Mouse (Mus musculus) retina, postnatal 7 days (tissue): ENCODE results near the gene Gm10591.
"Not testable (repeated sequence)": the region's sequence is repeated elsewhere in the genome, so short reads cannot be mapped to it uniquely, and the experiment has no call there.

ENCODE experiments used
- DNase-seq: peaks from one replicate; pipeline ENCODE4 v3.0.0-alpha.2; 2012; ENCODE audit warnings: low read depth, low spot score

The Gm10591 gene

DNA sequence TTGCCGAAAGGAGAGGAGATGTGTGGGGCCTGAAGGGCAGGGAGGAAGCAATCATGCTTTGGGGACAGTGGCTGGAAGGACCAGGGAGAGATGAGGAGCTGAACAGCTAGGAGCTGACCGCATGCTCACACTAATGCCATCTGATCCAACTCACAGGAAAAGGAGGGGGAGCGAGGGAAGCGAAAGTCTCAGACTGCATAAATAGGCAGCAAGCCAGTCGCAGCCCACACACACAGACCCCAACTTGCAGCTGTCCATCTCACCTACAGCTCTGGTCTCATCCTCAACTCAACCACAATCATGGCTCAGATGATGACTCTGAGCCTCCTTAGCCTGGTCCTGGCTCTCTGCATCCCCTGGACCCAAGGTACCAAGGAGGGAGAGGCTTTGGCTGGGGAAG lies at the start of gene Gm10591:
Gm10591 (plus strand) TSS at position 301 of the 400 bp plus-strand sequence.
- DNase-seq: not testable (repeated sequence)

DNA sequence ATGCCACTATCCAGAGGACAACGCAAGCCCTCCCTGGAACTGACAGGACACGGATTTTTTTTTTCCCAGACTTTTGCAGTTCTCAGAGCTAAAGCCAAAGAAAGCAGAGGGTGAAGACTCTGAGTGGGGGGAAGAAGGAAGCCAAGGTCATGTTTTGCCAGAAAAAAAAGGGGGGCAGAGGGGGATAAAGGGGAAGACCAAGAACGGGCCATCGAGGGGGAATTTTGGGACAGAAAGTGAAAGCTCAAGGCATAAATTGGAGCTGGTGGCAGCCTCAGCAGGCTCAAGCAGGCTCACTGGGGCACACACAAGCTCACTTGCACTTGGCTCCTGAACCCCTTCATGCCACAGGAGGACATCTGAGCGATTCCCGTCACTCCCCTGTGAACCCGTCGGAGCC lies 17.4 kb downstream of the Gm10591 start, which contains the start of gene Gm2564:
Gm2564 (plus strand) TSS at position 301 of the 400 bp plus-strand sequence.
- not testable (repeated sequence) for DNase-seq

DNA sequence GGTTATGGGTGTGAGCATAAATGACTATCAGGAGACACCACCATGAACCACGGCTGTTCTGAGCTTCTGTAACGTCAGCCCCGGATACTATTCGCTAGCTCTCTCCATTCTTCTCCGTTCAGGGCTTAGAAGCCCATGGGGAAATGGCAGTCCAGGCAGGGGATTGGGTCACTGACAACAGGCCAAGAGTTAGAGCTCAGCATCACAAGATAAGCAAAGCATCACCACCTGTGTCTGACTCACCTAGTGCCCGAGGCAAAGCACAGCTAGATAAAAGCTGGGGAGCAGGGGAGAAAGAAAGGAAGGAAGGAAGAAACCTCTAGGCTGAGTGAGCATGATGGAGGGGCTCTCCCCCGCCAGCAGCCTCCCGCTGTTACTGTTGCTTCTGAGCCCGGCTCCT lies 43.0 kb downstream of the Gm10591 start, which contains the start of gene Ccl27b:
Ccl27b (plus strand) TSS at position 301 of the 400 bp plus-strand sequence.
- DNase-seq: not testable (repeated sequence)

DNA sequence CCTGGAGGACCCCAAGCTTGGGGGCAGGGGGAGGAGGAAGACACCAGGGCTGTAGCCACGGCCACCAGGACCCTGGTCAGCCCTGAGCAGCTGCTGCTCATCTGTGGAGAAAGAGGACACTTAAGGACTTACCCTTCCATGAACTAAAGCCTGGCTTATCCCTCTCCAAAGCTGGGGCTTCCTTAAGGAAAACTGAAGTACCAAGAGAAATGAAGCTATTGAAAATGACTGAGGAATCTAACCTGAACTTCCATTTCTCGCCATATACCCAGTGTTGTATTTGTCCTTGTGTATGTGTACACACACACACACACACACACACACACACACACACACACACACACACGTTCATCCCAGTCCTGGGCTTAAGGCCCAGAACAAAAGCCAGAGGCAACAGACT lies 49.8 kb downstream of the Gm10591 start, which contains the start of gene Il11ra2:
Il11ra2 (minus strand) TSS at position 101 of the 400 bp plus-strand sequence.
- not testable (repeated sequence) for DNase-seq
